Comparison of ENCODE assay signal across 12 mouse cellular contexts in the genomic region with DNA sequence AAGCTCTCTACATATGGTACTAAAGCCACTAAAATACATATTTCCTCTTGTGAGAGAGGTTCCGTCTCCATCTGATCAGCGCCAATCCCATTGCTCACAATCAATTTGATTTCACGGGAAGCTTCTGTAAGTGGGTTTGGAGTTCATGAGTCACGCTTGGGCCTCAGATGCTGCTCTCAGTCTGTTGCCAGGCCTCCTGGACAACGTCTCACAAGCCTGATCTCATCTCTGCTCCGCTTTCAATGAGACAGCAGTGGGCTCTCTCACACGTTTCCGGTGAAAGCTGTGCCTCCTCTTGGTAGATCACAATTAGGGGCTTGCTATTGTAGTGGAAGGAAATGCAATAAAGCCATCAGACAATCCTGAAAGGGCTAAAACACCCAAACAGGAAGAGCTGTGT. TPM values are rescaled to one million over a fixed set of nuclear protein-coding genes. Genes with fewer than 3 reads are reported as not detected.
DNase-seq lines count a peak whose midpoint lies in the region; ATAC-seq and TF ChIP-seq lines count a peak whose summit lies in the region.
"Had no signal": no experiment of that assay in that cellular context is flagged by ENCODE, and none has a peak within 500 bp of the region (broad histone marks: within the 10 kb centered on the region; RNA-seq: fewer than 3 reads in every experiment).

No protein-coding gene starts in this region.

- DNase-seq in heart, adult 18-20 months: peak; percentile 49 to 53
- no peak for DNase-seq in heart, embryonic 10.5 days (ENCODE audit: low spot score)
- peak; percentile 15 to 35 for DNase-seq in lung, postnatal 4 days
- no peak for DNase-seq in lung, adult 18-20 months
- DNase-seq in gastrocnemius, postnatal 25 days: peak; percentile 45
- DNase-seq in stomach, postnatal 0 days (ENCODE audit: low spot score): no peak
- DNase-seq: thymus, postnatal 36 days had no signal

- H3K36me3 ChIP-seq in heart, embryonic 10.5 days: no peaks in the 10 kb centered on the region
- no peaks in the 10 kb centered on the region for H3K36me3 ChIP-seq in stomach, postnatal 0 days (ENCODE audit: control insufficient read depth, insufficient read depth, low read length)
- no peaks in the 10 kb centered on the region for H3K36me3 ChIP-seq in hindbrain, embryonic 13.5 days
- H3K36me3 ChIP-seq: embryonic facial prominence, embryonic 12.5 days; lung, embryonic 15.5 days had no signal

- 55% methylated on average over 8 of the region's 8 CpGs for WGBS in heart, embryonic 10.5 days
- WGBS in stomach, postnatal 0 days: 53% methylated on average over 8 of the region's 8 CpGs
- WGBS in hindbrain, embryonic 13.5 days: 65% methylated on average over 8 of the region's 8 CpGs

- H3K27ac ChIP-seq in heart, embryonic 10.5 days: no peak overlapping the region
- no peak overlapping the region for H3K27ac ChIP-seq in stomach, postnatal 0 days (replicated peaks)
- no peak overlapping the region for H3K27ac ChIP-seq in hindbrain, embryonic 13.5 days
- H3K27ac ChIP-seq: embryonic facial prominence, embryonic 12.5 days; lung, embryonic 15.5 days had no signal

- H3K4me3 ChIP-seq in heart, embryonic 10.5 days: no peak overlapping the region
- no peak overlapping the region for H3K4me3 ChIP-seq in stomach, postnatal 0 days (ENCODE audit: low read depth, low read length)
- H3K4me3 ChIP-seq in hindbrain, embryonic 13.5 days: no peak overlapping the region
- H3K4me3 ChIP-seq: embryonic facial prominence, embryonic 12.5 days; lung, embryonic 15.5 days had no signal

- no peak for ATAC-seq in stomach, postnatal 0 days (ENCODE audit: low FRiP score, low TSS enrichment)
- no peak for ATAC-seq in hindbrain, embryonic 13.5 days (ENCODE audit: low FRiP score)
- ATAC-seq: forebrain, embryonic 14.5 days had no signal

- 0 out of 2 replicates have a peak, but pooled peaks have one; percentile 4 for TF ChIP-seq CTCF in stomach, postnatal 0 days (IDR thresholded peaks at IDR 0.05; ENCODE audit: low read depth)

- H3K27me3 ChIP-seq in heart, embryonic 10.5 days (ENCODE audit: insufficient read depth, poor library complexity, severe bottlenecking): no peaks in the 10 kb centered on the region; the same call in 1 of the 2 replicates
- no peaks in the 10 kb centered on the region for H3K27me3 ChIP-seq in stomach, postnatal 0 days (ENCODE audit: control insufficient read depth, insufficient read depth, low read length)
- H3K27me3 ChIP-seq in hindbrain, embryonic 13.5 days: peaks cover 3% of the 10 kb centered on the region; the same call in 1 of the 2 replicates
- H3K27me3 ChIP-seq: CH12.LX; embryonic facial prominence, embryonic 12.5 days; lung, embryonic 15.5 days had no signal

- no peak for TF ChIP-seq EP300 in stomach, postnatal 0 days (optimal IDR thresholded peaks at IDR 0.05)

- H3K4me2 ChIP-seq in stomach, postnatal 0 days (replicated peaks; ENCODE audit: low read depth): no peak overlapping the region
- H3K4me2 ChIP-seq in hindbrain, embryonic 13.5 days: no peak overlapping the region
- H3K4me2 ChIP-seq: embryonic facial prominence, embryonic 12.5 days; lung, embryonic 15.5 days had no signal

- H3K4me1 ChIP-seq in heart, embryonic 10.5 days: peaks cover 12% of the 10 kb centered on the region
- 0 out of 2 replicates have a peak, but pooled peaks cover 2% of the 10 kb centered on the region for H3K4me1 ChIP-seq in stomach, postnatal 0 days (replicated peaks; ENCODE audit: control insufficient read depth, insufficient read depth)
- H3K4me1 ChIP-seq in hindbrain, embryonic 13.5 days (replicated peaks): peaks cover 3% of the 10 kb centered on the region
- H3K4me1 ChIP-seq: embryonic facial prominence, embryonic 12.5 days had no signal

- H3K9ac ChIP-seq in stomach, postnatal 0 days (ENCODE audit: low read length): no peak overlapping the region
- H3K9ac ChIP-seq in hindbrain, embryonic 13.5 days: no peak overlapping the region
- H3K9ac ChIP-seq: embryonic facial prominence, embryonic 12.5 days; lung, embryonic 15.5 days had no signal

- no peaks in the 10 kb centered on the region for H3K9me3 ChIP-seq in heart, embryonic 10.5 days
- no peaks in the 10 kb centered on the region for H3K9me3 ChIP-seq in stomach, postnatal 0 days (ENCODE audit: control insufficient read depth, low read length)
- no peaks in the 10 kb centered on the region for H3K9me3 ChIP-seq in hindbrain, embryonic 13.5 days
- H3K9me3 ChIP-seq: embryonic facial prominence, embryonic 12.5 days; lung, embryonic 15.5 days had no signal

RNA-seq across cellular contexts. Expression of a gene that starts 10.5 kb away (rescaled TPM):
- 1 to 10 TPM; 3.1 to 3.4 TPM for total RNA-seq in heart, adult 18-20 months (2021)
- 24.6 and 27.5 TPM in 2 replicates for polyA plus RNA-seq in heart, embryonic 10.5 days (2016; fragmentation: Nextera tagmentation; extraction: Ambion mirVana)
- total RNA-seq in gastrocnemius, postnatal 25 days (2021): 1 to 10 TPM; 4.2 to 6.4 TPM
- polyA plus RNA-seq in stomach, postnatal 0 days (2015; fragmentation: Nextera tagmentation; extraction: Ambion mirVana): 20.5 and 23.4 TPM in 2 replicates
- polyA plus RNA-seq in hindbrain, embryonic 13.5 days (2015; fragmentation: Nextera tagmentation; extraction: Ambion mirVana): 37.1 and 38.8 TPM in 2 replicates

Comparison
In these comparisons a context has a peak if more than half of its experiments do, and no peak if none do; other contexts are left out.
1. DNase-seq: peak in heart, adult 18-20 months (2 of 2), lung, postnatal 4 days (2 of 2) and gastrocnemius, postnatal 25 days (single experiment); none in heart, embryonic 10.5 days (single experiment), lung, adult 18-20 months (0 of 2) and stomach, postnatal 0 days (single experiment).